Mouse (Mus musculus) bone marrow macrophage, adult 2 months (primary cell): ENCODE data around the gene Rtl6. TPM values are rescaled to one million over a fixed set of nuclear protein-coding genes. Genes with fewer than 3 reads are reported as not detected.

Source experiments
- H3K27ac ChIP-seq: 2 replicates; pipeline ENCODE4 v1.5.1; 2012; ENCODE audit warnings: low read depth, low read length; ENCODE audit not compliant: insufficient read depth
- H3K4me1 ChIP-seq: 2 replicates; pipeline ENCODE4 v1.6.1; 2012; ENCODE audit warnings: low read length; ENCODE audit not compliant: control insufficient read depth, insufficient read depth
- H3K4me3 ChIP-seq: 2 replicates; pipeline ENCODE4 v1.5.1; 2012; ENCODE audit warnings: mild to moderate bottlenecking, low read length, moderate library complexity; ENCODE audit not compliant: insufficient read depth
- CTCF ChIP-seq: IDR thresholded peaks from 2 replicates; pipeline ENCODE4 v1.5.1; 2012; ENCODE audit warnings: low read depth, mild to moderate bottlenecking, low read length, moderate library complexity
- POLR2A ChIP-seq: IDR thresholded peaks from 2 replicates; pipeline ENCODE4 v1.6.1; 2012; ENCODE audit warnings: mild to moderate bottlenecking, low read depth, low read length, borderline replicate concordance
- polyA plus RNA-seq: library from polyadenylated mRNA; stranded (reverse); fragments of >200 nt; gene quantifications from 2 replicates; pipeline ENCODE4 v1.2.4, GENCODE M21; 2012; ENCODE audit not compliant: missing spikeins, insufficient read depth, insufficient read length

The Rtl6 gene
- polyA plus RNA-seq, 1 experiment: 0.82 TPM

DNA sequence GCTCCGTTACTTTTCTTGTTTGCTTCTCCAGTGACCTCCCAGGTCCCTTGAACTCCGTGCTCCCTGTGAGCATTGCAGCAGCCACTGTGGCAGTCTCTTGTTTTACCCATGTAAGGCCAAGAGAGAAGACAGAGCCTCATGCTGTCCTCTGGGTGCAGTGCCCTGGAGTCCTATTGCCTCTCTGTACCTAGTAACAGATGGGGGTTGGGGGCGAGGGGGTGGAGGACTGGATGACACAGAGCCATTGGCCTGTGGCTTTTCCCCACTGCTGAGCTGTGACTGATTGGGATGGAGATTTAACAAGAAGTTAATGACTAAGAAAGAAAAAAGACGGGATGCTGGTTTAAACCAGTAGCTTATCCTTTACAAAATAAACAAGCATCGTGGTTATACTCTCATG, 16.4 kb downstream of the Rtl6 start:
- no peak overlapping the region for H3K27ac ChIP-seq
- H3K4me1 ChIP-seq: peaks cover 5% of the 10 kb centered on the region
- TF ChIP-seq POLR2A (no peak), CTCF (no peak)
- no peak overlapping the region for H3K4me3 ChIP-seq

DNA sequence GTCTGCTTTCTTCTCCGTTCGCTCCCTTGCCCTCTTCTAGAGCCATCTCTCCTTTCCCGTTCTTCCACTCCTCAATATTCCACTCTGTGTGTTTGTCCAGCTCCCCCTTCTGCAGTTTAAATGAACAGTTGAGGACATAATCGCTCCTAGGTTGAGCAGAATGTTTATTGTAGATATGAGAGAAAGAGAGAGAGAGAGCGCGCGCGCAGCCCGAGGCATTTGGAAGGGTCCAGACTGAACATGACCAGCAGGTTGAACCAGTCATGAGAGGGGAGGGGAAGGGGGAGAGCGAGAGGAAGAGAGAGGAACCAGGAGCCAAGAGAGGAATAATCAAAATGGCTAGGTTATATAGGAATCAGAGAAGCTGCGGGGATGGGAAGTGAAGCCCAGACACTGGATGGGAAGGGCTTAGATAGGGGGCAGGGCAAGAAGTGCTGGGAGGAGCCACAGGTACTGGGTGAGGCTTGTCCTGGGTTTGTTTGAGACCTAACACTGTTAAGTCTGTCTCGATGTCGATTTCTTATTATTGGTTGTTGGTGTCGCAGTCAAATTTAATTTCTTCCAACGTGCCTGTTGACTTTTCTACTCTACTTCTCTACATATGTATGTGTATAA, 18.5 kb downstream of the Rtl6 start:
- no peak overlapping the region for H3K27ac ChIP-seq
- H3K4me3 ChIP-seq: no peak overlapping the region
- TF ChIP-seq CTCF (no peak), POLR2A (no peak)
- H3K4me1 ChIP-seq: no peaks in the 10 kb centered on the region

DNA sequence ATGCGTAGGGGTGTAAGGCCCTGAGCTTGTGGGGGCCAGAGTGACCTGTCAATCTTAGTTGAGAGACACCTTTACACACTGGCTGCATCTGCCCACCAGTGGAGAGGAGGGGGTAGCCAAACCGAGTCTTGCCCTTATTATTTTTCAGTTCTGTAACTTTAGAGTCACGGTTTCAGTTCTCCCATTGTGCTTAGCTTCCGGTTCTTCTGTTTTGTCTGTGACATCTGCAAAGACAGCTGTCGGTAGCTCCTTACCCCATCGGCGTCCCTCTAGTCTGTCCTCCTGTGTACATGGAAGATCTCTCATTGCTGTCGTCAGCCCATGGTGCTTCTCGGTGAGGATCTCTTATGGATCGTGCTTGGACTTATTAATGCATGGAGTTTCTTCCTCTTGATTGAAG, 20.5 kb downstream of the Rtl6 start:
- no peak overlapping the region for H3K27ac ChIP-seq
- TF ChIP-seq CTCF (no peak), POLR2A (no peak)
- H3K4me1 ChIP-seq: no peaks in the 10 kb centered on the region
- H3K4me3 ChIP-seq: no peak overlapping the region

DNA sequence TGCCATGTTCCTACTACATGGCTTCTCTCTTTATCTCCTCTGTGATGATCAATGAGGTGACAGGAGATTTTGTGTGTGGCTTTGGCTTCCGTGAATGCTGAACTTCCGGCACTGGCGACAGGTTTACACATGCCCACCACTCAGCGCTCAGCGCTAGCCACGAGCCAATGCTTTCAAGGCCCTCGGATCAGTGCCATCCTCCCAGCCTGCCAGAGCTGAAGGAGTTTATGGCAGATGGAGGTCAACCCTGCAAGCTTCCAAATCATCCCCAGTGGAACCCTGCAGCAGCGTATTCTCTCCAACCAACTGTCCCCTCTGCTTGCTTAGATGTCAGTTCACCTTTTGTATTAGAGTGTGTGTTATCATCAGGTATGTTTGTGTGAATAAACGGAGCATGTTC, 21.0 kb downstream of the Rtl6 start:
- Histone ChIP-seq H3K4me3 (no peak overlapping the region), H3K27ac (no peak overlapping the region), H3K4me1 (no peaks in the 10 kb centered on the region)
- TF ChIP-seq POLR2A (no peak), CTCF (no peak)

DNA sequence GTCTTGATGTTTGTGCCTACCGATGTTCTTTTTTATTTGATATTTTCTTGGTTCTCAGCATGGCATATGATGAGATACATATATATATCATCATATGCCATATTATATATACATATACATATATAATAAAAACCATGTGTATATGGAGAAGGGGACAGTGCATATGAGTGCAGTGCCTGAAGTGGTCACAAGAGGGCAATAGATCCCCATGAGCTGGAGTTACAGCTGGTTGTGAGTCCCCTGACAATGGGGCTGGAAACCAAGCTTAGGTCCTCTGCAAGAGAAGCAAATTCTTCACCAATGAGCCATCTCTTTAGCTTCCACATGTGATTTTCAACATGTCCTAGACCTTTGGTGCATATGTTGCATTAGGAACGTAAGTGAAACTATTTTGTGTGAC, 21.7 kb downstream of the Rtl6 start:
- no peak overlapping the region for H3K4me3 ChIP-seq
- no peaks in the 10 kb centered on the region for H3K4me1 ChIP-seq
- TF ChIP-seq POLR2A (no peak), CTCF (peak; percentile 57; the same call in 1 of the 2 replicates)
- no peak overlapping the region for H3K27ac ChIP-seq

DNA sequence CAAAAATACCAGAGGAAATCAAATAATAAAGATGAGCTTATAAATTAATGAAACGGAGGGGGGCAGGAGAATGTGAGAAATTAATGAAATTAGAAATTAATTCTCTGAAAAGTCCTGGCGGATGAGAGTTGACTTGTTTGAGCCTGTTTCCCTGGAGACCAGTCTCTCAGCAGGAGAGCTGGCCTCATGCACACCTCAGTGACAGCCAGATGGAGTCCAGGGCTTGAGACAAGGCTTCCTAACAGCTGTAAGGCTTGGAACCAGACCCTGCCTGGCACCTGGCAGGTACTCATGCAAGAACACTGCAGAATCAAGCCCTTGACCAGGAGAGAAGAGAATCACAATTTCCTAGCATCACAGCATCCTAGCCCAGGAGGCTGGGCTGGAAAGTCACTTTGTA, 25.4 kb downstream of the Rtl6 start:
- Histone ChIP-seq H3K4me1 (no peaks in the 10 kb centered on the region), H3K4me3 (no peak overlapping the region), H3K27ac (no peak overlapping the region)
- TF ChIP-seq CTCF (no peak), POLR2A (no peak)

DNA sequence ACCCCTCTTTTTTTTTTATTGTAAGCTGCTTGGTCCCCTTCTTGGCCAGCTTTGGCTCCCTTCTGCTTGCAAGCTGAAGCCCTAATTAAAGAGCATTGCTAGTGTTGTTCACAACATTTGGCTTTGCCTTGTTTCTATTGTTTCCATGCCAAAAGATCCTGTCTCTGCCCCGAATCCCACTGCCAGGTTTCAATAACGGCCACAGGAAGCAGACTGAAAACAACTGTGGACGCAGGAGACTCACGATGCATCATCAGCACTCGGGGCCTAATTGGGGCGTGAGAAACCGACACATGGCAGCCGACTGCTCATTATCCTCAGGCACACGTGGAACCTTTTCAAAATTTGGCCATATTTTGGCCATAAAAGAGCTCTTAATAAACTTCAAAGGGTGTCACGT, 26.1 kb downstream of the Rtl6 start:
- no peaks in the 10 kb centered on the region for H3K4me1 ChIP-seq
- no peak overlapping the region for H3K4me3 ChIP-seq
- no peak overlapping the region for H3K27ac ChIP-seq
- TF ChIP-seq CTCF (no peak), POLR2A (no peak)

DNA sequence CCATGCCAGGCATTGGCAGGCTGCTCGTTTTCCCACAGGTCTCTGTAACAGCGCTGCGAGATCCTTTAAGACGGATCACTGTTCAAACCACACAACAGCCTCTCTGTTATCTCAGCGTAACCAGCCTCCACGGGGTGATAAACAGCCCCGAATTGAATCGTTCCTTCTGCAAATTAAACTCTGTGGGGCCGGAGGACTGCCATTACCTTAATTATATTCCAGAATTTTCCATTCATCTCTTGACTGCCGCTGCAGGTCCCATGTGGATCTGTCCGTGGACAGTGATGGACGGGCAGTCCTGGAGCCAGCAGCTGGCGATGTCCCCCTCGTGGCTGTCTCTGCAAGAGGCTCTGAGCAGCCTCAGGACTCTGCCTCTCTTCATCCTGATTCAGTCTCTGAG, 30.7 kb downstream of the Rtl6 start:
- no peak overlapping the region for H3K27ac ChIP-seq
- no peaks in the 10 kb centered on the region for H3K4me1 ChIP-seq
- TF ChIP-seq CTCF (no peak), POLR2A (no peak)
- H3K4me3 ChIP-seq: no peak overlapping the region

DNA sequence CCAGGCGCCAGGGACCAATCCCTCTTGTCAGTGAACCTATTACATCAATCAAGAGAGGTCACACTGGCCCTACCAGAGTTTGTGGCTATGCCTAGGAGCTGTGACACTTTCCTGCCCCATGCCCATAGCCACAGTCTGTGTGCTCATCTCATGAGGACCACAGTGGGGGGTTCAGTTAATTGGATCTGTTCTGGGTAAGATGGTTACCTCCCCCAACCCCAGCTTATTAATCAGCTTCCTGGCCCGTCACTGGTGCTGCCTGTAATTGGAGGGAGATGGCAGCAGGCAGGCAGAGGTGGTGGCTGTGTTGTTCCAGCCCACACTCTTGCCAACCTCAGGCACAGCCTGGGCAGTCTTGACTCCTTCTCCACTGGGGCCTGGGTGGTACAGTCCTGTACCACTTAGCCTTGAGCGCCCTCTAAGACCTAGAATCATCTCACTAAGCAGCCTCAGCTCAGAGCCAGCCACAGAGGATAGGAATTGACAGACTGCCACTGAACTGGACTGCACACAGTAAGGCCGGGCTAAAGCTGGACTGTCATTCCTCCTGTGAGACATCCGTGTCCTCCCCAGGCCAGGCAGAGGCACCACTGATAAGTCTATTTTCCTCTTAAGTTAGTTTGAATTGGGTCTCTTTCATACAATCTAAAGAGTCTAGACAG, 32.3 kb downstream of the Rtl6 start:
- no peak overlapping the region for H3K27ac ChIP-seq
- no peak for TF ChIP-seq POLR2A
- no peak for TF ChIP-seq CTCF
- no peak overlapping the region for H3K4me3 ChIP-seq
- H3K4me1 ChIP-seq: no peaks in the 10 kb centered on the region

DNA sequence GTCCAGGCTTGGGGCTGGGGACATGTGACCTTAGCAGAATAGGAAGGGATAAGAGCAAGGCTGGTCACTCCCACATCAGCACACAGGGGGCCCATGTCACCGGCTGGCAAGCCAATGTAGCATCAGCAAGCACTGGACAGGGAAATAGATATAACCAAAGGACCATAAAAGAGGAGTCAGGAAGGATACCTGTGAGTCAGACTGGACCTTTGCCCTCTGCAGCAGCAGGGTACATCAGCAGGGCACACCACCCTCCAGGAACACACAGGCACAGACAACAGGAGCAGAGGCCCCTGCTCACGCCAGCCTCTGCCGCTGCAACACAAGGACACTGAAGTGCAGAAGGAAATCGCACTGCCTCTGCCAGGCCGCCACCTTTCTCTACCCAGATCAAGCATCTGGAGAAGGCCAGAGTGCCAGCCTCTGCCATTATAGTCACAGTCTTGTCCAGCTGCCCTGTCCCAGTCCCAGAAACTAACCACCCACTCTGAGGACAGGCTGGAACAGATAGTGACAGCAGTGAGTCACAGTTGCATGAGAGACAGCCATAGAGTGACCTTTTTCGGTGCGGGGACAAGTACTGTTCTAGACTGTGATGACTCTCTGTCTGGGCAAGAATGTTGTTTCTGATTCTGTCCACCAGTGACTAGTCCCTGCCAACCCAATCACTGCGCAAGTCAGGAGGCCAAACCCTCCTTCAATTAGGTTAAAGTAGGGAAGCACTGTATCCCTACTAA, 34.5 kb downstream of the Rtl6 start:
- no peak overlapping the region for H3K27ac ChIP-seq
- no peaks in the 10 kb centered on the region for H3K4me1 ChIP-seq
- TF ChIP-seq POLR2A (no peak), CTCF (no peak)
- no peak overlapping the region for H3K4me3 ChIP-seq
